Mouse (Mus musculus): ENCODE results near the gene Pex6.

Gene Pex6

DNA sequence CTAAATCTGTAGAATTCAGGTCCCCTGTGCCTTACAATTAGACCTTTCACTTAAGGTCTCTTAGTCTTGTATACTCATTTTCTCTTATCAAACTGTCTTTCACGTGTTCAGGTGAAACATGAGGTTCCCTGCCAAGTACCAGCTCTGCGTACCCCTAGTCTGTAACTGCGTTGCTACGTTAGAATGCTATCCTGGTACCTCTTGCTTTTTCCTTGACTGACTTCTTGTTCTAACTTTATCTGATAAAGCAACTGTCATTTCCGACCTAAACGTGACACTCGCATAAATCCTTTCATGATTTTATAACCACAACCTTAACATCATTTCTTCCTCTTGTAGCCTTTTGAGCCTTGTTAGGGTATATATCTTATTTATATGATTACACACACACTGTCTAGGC, 1.2 kb downstream of the Pex6 start:
- ChIA-PET POLR2A (interaction anchor here (0.6 to 1.3 kb wide), 14 partner anchors 9 to 178 kb away, joined by 3 to 7 read pairs (median 4); partner anchors contain the start of genes Cnpy3 (in 1 of the 4), Mea1 (in 1 of the 4), Ptcra (in 1 of the 4) and Rrp36 (in 1 of the 4)), CTCF (interaction anchor here in 2 of 4 experiments (0.5 to 1.6 kb wide), 6 partner anchors 9 to 196 kb away, joined by 3 to 4 read pairs (median 3); partner anchors contain the start of gene Tbcc (in 1 of the 2))

DNA sequence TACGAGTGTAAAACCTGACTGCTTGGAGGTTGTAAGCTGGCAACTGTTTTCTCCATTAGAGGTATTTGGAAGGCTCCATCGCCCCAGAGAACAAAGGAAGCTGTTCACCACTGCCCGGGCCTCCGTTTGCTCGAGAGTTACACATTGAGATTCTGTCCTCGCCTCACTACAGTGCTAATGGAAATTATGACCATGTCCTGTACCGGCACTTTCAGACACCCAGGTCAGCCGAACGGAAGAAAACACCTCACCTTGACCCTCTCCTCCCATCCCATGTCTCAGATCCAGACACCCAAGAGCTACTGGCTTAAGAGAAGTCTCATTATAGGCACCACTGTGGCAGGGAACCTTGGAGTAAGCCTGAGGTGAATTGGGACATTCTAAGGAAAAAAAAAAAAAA, 2.6 kb downstream of the Pex6 start:
- CTCF ChIA-PET: interaction anchor here (0.6 to 4.9 kb wide), 15 partner anchors 8 to 388 kb away, joined by 3 to 40 read pairs (median 5); partner anchors contain the start of gene Ppp2r5d (in 1 of the 4)

GRCm38 (mm10) chr17:46714756-46715481, 3.7 kb downstream of the Pex6 start:
- ChIA-PET CTCF (interaction anchor here (0.5 to 4.9 kb wide), 49 partner anchors 8 to 1118 kb away, joined by 3 to 40 read pairs (median 4); partner anchors contain the start of genes Ppp2r5d (in 2 of the 4), Ptk7 (in 1 of the 4), Rrp36 (in 1 of the 4) and Tbcc (in 1 of the 4)), POLR2A (interaction anchor here (0.5 to 4.1 kb wide), 26 partner anchors 9 to 279 kb away, joined by 3 to 24 read pairs (median 4); partner anchors contain the start of genes Ppp2r5d (in 3 of the 4), Cul7 (in 2 of the 4), Cnpy3 (in 1 of the 4) and Klhdc3 (in 1 of the 4))

More for the DNA sequence above, 2.6 kb downstream of the Pex6 start:
- POLR2A ChIA-PET: interaction anchor here in 3 of 4 experiments (0.7 to 4.1 kb wide), 14 partner anchors 9 to 113 kb away, joined by 3 to 24 read pairs (median 4); partner anchors contain the start of genes Ppp2r5d (in 2 of the 3), Cul7 (in 1 of the 3) and Klhdc3 (in 1 of the 3)

GRCm38 (mm10) chr17:46721077-46721476, 9.8 kb downstream of the Pex6 start:
- ChIA-PET POLR2A (interaction anchor here in 2 of 4 experiments (0.5 to 2.6 kb wide), 10 partner anchors 9 to 170 kb away, joined by 3 to 11 read pairs (median 3); partner anchors contain the start of genes Ppp2r5d (in 2 of the 2), Klhdc3 (in 1 of the 2), Ptcra (in 1 of the 2) and Tbcc (in 1 of the 2)), CTCF (interaction anchor here in 3 of 4 experiments (0.6 to 2.3 kb wide), 3 partner anchors 16 to 555 kb away, joined by 3 to 9 read pairs (median 3); no protein-coding TSS in a partner anchor)

- CTCF ChIA-PET: interaction anchor here (0.6 to 2.5 kb wide), 63 partner anchors 9 to 866 kb away, joined by 3 to 35 read pairs (median 4); partner anchors contain the start of genes Ppp2r5d (in 2 of the 4), 2310039H08Rik (in 1 of the 4), Cnpy3 (in 1 of the 4) and Klc4 (in 1 of the 4)
- POLR2A ChIA-PET: interaction anchor here (0.5 to 3.2 kb wide), 53 partner anchors 8 to 901 kb away, joined by 3 to 24 read pairs (median 4); partner anchors contain the start of genes Cnpy3 (in 2 of the 4), Ppp2r5d (in 2 of the 4), Rrp36 (in 2 of the 4) and Tbcc (in 2 of the 4)
These were observed 13.3 kb downstream of the Pex6 start for GRCm38 (mm10) chr17:46724477-46725084.

DNA sequence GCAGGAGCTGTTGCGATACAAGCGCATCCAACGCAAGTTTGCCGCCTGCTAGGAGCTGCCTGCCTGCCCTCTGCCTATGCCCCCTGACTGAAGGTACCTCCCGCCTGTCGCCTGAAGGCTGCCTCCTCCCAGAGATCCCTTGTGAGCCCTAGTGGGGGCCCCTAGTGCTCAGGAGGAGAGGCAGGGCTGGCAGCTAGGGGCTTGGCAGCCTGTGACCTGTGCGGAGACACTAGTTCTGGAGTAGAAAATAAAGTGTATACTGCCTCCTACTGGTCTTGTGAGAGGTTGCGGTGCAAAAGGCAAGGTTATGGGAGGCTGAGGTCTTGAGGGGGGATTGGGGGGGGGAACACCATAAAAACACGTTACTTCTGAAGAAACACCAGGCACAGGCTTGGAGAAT, 14.0 kb downstream of the Pex6 start:
- POLR2A ChIA-PET: interaction anchor here (0.6 to 3.2 kb wide), 46 partner anchors 8 to 296 kb away, joined by 3 to 24 read pairs (median 4); partner anchors contain the start of genes Cnpy3 (in 2 of the 4), Ppp2r5d (in 2 of the 4), Tbcc (in 2 of the 4) and 2310039H08Rik (in 1 of the 4)
- CTCF ChIA-PET: interaction anchor here (0.5 to 2.5 kb wide), 65 partner anchors 8 to 865 kb away, joined by 3 to 35 read pairs (median 4); partner anchors contain the start of genes Ppp2r5d (in 2 of the 4), 2310039H08Rik (in 1 of the 4), Cnpy3 (in 1 of the 4) and Ptk7 (in 1 of the 4)

- CTCF ChIA-PET: interaction anchor here (0.5 to 2.5 kb wide), 38 partner anchors 8 to 483 kb away, joined by 3 to 35 read pairs (median 4); partner anchors contain the start of genes 2310039H08Rik (in 1 of the 4), Ppp2r5d (in 1 of the 4), Ptk7 (in 1 of the 4) and Tbcc (in 1 of the 4)
- POLR2A ChIA-PET: interaction anchor here (0.6 to 2.7 kb wide), 31 partner anchors 7 to 297 kb away, joined by 3 to 24 read pairs (median 3); partner anchors contain the start of genes Tbcc (in 3 of the 4), 2310039H08Rik (in 2 of the 4), Ppp2r5d (in 2 of the 4) and Cnpy3 (in 1 of the 4)
These were observed 14.7 kb downstream of the Pex6 start for GRCm38 (mm10) chr17:46725731-46726645.

DNA sequence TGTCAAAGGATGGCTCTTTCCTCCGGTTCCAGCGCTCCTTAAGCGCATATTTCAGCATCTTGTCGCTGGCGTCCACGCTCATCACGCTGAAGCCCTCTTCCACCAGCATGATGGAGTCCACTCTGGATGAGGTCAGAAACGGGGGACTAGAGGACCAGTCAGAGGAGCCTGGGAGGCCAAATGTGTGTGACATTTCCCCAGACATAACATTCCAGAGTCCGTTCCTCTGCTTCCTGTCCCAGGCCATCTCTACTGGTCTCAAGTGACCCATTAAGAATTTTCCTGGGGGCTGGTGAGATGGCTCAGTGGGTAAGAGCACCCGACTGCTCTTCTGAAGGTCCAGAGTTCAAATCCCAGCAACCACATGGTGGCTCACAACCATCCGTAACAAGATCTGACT, 16.0 kb downstream of the Pex6 start:
- ChIA-PET CTCF (interaction anchor here in 3 of 4 experiments (0.6 to 1.9 kb wide), 11 partner anchors 9 to 298 kb away, joined by 3 to 9 read pairs (median 4); partner anchors contain the start of genes Bicral (in 1 of the 3), Crip3 (in 1 of the 3) and Tbcc (in 1 of the 3)), POLR2A (interaction anchor here in 3 of 4 experiments (0.6 to 2.0 kb wide), 9 partner anchors 10 to 179 kb away, joined by 3 to 10 read pairs (median 4); partner anchors contain the start of genes 2310039H08Rik (in 1 of the 3) and Ppp2r5d (in 1 of the 3))

- POLR2A ChIA-PET: interaction anchor here in 2 of 4 experiments (0.8 to 2.0 kb wide), 10 partner anchors 8 to 120 kb away, joined by 3 to 10 read pairs (median 4); partner anchors contain the start of genes 2310039H08Rik (in 2 of the 2), Ppp2r5d (in 2 of the 2) and Cnpy3 (in 1 of the 2)
- CTCF ChIA-PET: interaction anchor here in 3 of 4 experiments (0.6 to 1.9 kb wide), 5 partner anchors 18 to 236 kb away, joined by 3 to 8 read pairs (median 3); partner anchors contain the start of gene Tbcc (in 1 of the 3)
These were observed 16.8 kb downstream of the Pex6 start for GRCm38 (mm10) chr17:46728021-46728420.

GRCm38 (mm10) chr17:46728496-46728895, 17.2 kb downstream of the Pex6 start:
- ChIA-PET CTCF (interaction anchor here in 2 of 4 experiments (0.6 to 1.0 kb wide), 2 partner anchors 99 to 135 kb away, joined by 3 read pairs; partner anchors contain the start of gene Ptk7 (in 1 of the 2)), POLR2A (interaction anchor here in 3 of 4 experiments (0.5 to 2.0 kb wide), 10 partner anchors 8 to 130 kb away, joined by 3 to 10 read pairs (median 4); partner anchors contain the start of genes 2310039H08Rik (in 2 of the 3), Ppp2r5d (in 2 of the 3), Bicral (in 1 of the 3) and Cnpy3 (in 1 of the 3))

DNA sequence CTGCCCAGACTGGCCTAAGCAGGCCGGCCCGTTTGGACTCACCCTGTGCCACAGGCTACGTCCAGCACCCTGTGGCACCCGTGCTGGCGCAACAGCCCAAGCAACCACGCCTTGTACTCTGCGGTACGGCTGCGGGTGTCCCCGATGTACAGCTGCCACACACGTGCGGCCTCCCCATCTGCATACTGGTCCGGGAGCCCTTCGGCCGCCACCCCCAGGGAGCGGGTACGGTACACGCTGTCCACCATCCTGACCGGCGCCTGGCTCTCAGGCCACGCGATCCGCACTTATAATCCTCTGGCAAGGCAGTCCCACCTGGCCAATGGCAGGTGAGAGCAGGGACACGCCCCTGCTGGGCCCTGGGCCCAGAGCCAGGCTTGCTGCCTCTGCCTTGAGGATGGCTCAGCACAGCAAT, 17.6 kb downstream of the Pex6 start, which contains the start of gene Gnmt:
TSS of gene Gnmt (minus strand) at position 265 of the 415 bp plus-strand sequence.
- ChIA-PET POLR2A (interaction anchor here in 3 of 4 experiments (0.5 to 2.0 kb wide), 9 partner anchors 9 to 129 kb away, joined by 3 to 10 read pairs (median 5); partner anchors contain the start of genes 2310039H08Rik (in 2 of the 3), Ppp2r5d (in 2 of the 3) and Bicral (in 1 of the 3)), CTCF (interaction anchor here in 2 of 4 experiments (0.6 kb wide), 2 partner anchors 100 to 812 kb away, joined by 3 to 4 read pairs; partner anchors contain the start of gene Ptk7 (in 1 of the 2))

DNA sequence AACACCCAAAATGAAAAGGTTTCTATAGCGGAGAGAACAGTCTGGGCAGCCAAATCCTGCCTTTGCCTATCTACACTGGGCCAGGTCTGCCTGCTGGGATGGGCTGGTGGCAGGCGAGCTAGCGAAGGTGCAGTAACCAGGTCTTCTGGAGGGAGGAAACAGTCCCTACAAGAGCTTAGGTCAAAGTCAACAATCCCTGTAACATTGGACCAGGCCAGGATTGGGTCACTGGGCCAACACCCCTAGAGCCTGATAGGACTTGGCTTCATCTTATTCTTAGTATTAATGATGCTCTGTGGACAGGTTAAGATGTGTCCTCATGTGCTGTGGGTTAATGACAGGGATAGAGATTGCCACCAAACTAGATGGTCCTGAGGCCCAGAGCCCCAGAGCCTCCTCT, 22.8 kb downstream of the Pex6 start:
- ChIA-PET POLR2A (interaction anchor here (0.8 to 2.5 kb wide), 11 partner anchors 9 to 157 kb away, joined by 3 to 9 read pairs (median 4); partner anchors contain the start of genes 2310039H08Rik (in 1 of the 4), Ppp2r5d (in 1 of the 4) and Rpl7l1 (in 1 of the 4)), CTCF (interaction anchor here in 3 of 4 experiments (0.5 to 1.6 kb wide), 7 partner anchors 9 to 261 kb away, joined by 3 to 8 read pairs (median 3); no protein-coding TSS in a partner anchor)

GRCm38 (mm10) chr17:46735287-46735686, 24.0 kb downstream of the Pex6 start:
- CTCF ChIA-PET: interaction anchor here in 3 of 4 experiments (0.6 to 1.0 kb wide), 3 partner anchors 10 to 30 kb away, joined by 3 read pairs; partner anchors contain the start of gene Ppp2r5d (in 1 of the 3)
- POLR2A ChIA-PET: interaction anchor here in 2 of 4 experiments (1.0 to 2.5 kb wide), 2 partner anchors 20 to 47 kb away, joined by 3 to 9 read pairs; partner anchors contain the start of gene Rpl7l1 (in 1 of the 2)

DNA sequence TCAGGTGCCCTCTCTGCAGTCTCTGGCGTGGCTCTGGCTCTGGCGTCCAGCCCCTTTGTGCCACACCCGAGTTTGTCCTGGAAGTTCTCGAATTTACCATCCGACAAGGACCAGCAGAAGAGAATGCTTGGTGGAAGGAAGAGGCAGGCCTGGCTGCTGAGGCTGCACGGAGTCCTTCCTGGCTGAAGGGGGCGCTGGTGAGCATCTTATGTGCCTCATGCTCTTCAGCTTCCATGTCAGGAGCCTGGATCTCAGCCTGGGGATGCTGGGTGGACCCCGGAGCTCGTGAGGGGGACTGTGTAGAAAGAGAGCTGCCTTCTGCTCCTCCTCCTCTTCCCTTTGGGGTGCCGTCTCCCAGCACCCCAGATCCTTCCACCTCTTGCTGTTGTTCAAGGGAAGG, 24.9 kb downstream of the Pex6 start:
- POLR2A ChIA-PET: interaction anchor here (0.5 to 1.9 kb wide), 23 partner anchors 8 to 773 kb away, joined by 3 to 9 read pairs (median 3); partner anchors contain the start of genes 2310039H08Rik (in 2 of the 4), Cnpy3 (in 2 of the 4), Tbcc (in 2 of the 4) and Bicral (in 1 of the 4)
- CTCF ChIA-PET: interaction anchor here (0.5 to 1.3 kb wide), 35 partner anchors 8 to 251 kb away, joined by 3 to 9 read pairs (median 4); partner anchors contain the start of genes 2310039H08Rik (in 2 of the 4), Cnpy3 (in 1 of the 4), Klhdc3 (in 1 of the 4) and Ppp2r5d (in 1 of the 4)

Measured in embryonic stem cell, embryonic (primary cell).